Mouse (Mus musculus): ENCODE data around the gene Hat1.

DNA sequence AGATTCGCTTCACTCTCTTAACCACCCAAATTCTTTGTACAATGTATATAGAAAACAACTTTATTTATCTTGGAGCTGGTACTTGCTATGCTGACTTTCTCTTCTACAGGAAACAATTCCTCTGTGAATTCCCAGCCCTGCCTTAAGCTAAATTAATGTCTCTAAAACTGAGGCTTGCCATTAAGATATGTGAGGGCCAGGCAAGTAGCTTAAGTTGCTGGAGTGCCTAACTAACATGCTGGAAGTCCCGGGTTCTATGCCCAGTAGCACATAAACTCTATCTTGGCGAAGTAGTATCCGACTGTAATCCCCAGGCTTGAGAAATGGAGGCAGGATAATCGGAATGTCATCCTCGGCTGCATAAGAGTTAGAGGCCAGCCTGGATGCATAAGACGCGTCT, 20.7 kb upstream of the Hat1 start:
- TF ChIP-seq CTCF (IDR thresholded peaks at IDR 0.05; ENCODE audit: control insufficient read depth, insufficient read depth, low read length) (no peak), POLR2A (IDR thresholded peaks at IDR 0.05; ENCODE audit: borderline replicate concordance, control insufficient read depth, low read depth, low read length) (no peak)
